Mouse (Mus musculus) midbrain, embryonic 13.5 days (tissue): ENCODE measurements around the gene Eif3l. TPM values are rescaled to one million over a fixed set of nuclear protein-coding genes. Genes with fewer than 3 reads are reported as not detected.
A peak's percentile ranks its signal among the peaks of the same experiment; 100 is the strongest.

Source experiments
- ATAC-seq: fragments of 200-750 bp; cut with Nextera tagmentation; 2 replicates; pipeline ENCODE4 v1.8.0; 2017; ENCODE audit warnings: mild to moderate bottlenecking, moderate TSS enrichment, moderate library complexity
- H3K27ac ChIP-seq: fragments of 300-500 bp; sonication (generic); 2 replicates; pipeline ENCODE4 v1.5.1; 2015; ENCODE audit warnings: inconsistent platforms, mild to moderate bottlenecking, moderate library complexity
- H3K27me3 ChIP-seq: fragments of 300-500 bp; sonication (generic); 2 replicates; pipeline ENCODE4 v1.6.1; 2015; ENCODE audit warnings: mild to moderate bottlenecking, inconsistent platforms
- H3K36me3 ChIP-seq: fragments of 300-500 bp; sonication (generic); 2 replicates; pipeline ENCODE4 v1.6.1; 2015; ENCODE audit warnings: mild to moderate bottlenecking, inconsistent platforms
- H3K4me1 ChIP-seq: fragments of 300-500 bp; sonication (generic); replicated peaks from 2 replicates; pipeline ENCODE4 v1.6.1; 2015; ENCODE audit warnings: inconsistent platforms
- H3K4me2 ChIP-seq: fragments of 300-500 bp; sonication (generic); replicated peaks from 2 replicates; pipeline ENCODE4 v1.6.1; 2015; ENCODE audit warnings: moderate library complexity, mild to moderate bottlenecking, inconsistent platforms
- H3K4me3 ChIP-seq: fragments of 300-500 bp; sonication (generic); replicated peaks from 2 replicates; pipeline ENCODE4 v1.5.1; 2015; ENCODE audit warnings: mild to moderate bottlenecking, inconsistent platforms
- H3K9ac ChIP-seq: fragments of 300-500 bp; sonication (generic); replicated peaks from 2 replicates; pipeline ENCODE4 v1.6.1; 2015; ENCODE audit warnings: mild to moderate bottlenecking, inconsistent platforms
- H3K9me3 ChIP-seq: fragments of 300-500 bp; sonication (generic); 2 replicates; pipeline ENCODE4 v1.6.1; 2016; ENCODE audit warnings: mild to moderate bottlenecking, inconsistent platforms
- WGBS: fragments of 180-500 bp; shearing (Covaris S2); methylation state at CpG from one replicate; pipeline ENCODE4 v1.1.7; 2015; 5-methylcytosine and 5-hydroxymethylcytosine counted together
- polyA plus RNA-seq: library from polyadenylated mRNA; unstranded; fragments of >200 nt; fragmentation: Nextera tagmentation; extraction: Ambion mirVana; gene quantifications from 2 replicates; pipeline ENCODE4 v1.2.1, GENCODE M21; 2015

Eif3l gene
- polyA plus RNA-seq, 1 experiment from 2014 or later = 180 TPM

GRCm38 (mm10) chr15:79098868-79099267, 23.9 kb downstream of the Eif3l start:
- Histone ChIP-seq H3K9me3 (no peaks in the 10 kb centered on the region), H3K4me2 (no peak overlapping the region), H3K4me1 (no peaks in the 10 kb centered on the region), H3K36me3 (peaks cover 28% of the 10 kb centered on the region), H3K9ac (no peak overlapping the region), H3K27me3 (no peaks in the 10 kb centered on the region), H3K27ac (no peak overlapping the region), H3K4me3 (no peak overlapping the region)
- no peak for ATAC-seq
- WGBS = 56% methylated on average over 7 of the region's 7 CpGs

DNA sequence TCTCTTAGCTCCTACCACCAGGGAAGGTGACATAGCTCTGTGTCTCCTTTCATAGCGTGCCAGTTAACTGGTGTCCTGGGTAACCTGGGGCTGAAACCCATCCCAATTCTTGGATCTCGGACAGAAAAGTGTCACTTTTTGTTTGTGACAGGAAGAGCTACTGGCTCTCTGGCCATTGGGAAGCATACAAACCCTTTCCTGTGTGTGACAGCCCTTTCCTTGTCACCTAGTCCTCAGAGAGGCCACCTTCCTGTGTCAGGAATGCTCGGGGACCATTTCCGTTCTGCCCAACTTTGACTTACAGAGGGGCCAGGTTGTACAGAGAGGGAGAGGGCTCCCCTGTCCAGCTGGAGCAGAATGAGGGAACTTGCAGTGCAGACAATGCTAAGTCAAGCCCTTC, 24.5 kb downstream of the Eif3l start:
- peaks cover 22% of the 10 kb centered on the region for H3K36me3 ChIP-seq
- no peak overlapping the region for H3K9ac ChIP-seq
- no peaks in the 10 kb centered on the region for H3K9me3 ChIP-seq
- H3K4me1 ChIP-seq = no peaks in the 10 kb centered on the region
- H3K27me3 ChIP-seq = no peaks in the 10 kb centered on the region
- H3K4me3 ChIP-seq = no peak overlapping the region
- 72% methylated on average over 4 of the region's 4 CpGs for WGBS
- no peak overlapping the region for H3K27ac ChIP-seq
- no peak for ATAC-seq
- H3K4me2 ChIP-seq = no peak overlapping the region

- no peaks in the 10 kb centered on the region for H3K27me3 ChIP-seq
- H3K27ac ChIP-seq = no peak overlapping the region
- ATAC-seq = no peak
- no peak overlapping the region for H3K4me2 ChIP-seq
- no peak overlapping the region for H3K9ac ChIP-seq
- H3K36me3 ChIP-seq = peaks cover 13% of the 10 kb centered on the region
- H3K9me3 ChIP-seq = no peaks in the 10 kb centered on the region
- H3K4me3 ChIP-seq = no peak overlapping the region
- no peaks in the 10 kb centered on the region for H3K4me1 ChIP-seq
- 69% methylated on average over 4 of the region's 4 CpGs for WGBS
Observed at GRCm38 (mm10) chr15:79100391-79100790, 25.4 kb downstream of the Eif3l start.

- no peak overlapping the region for H3K4me3 ChIP-seq
- H3K4me2 ChIP-seq = no peak overlapping the region
- no peak overlapping the region for H3K27ac ChIP-seq
- no peaks in the 10 kb centered on the region for H3K27me3 ChIP-seq
- H3K4me1 ChIP-seq = no peaks in the 10 kb centered on the region
- peaks cover 2% of the 10 kb centered on the region; the same call in 1 of the 2 replicates for H3K36me3 ChIP-seq
- no peak for ATAC-seq
- H3K9ac ChIP-seq = no peak overlapping the region
- no peaks in the 10 kb centered on the region for H3K9me3 ChIP-seq
Observed at GRCm38 (mm10) chr15:79101531-79101930, 26.6 kb downstream of the Eif3l start.

GRCm38 (mm10) chr15:79103264-79103663, 28.3 kb downstream of the Eif3l start:
- Histone ChIP-seq H3K9ac (no peak overlapping the region), H3K4me1 (peaks cover 4% of the 10 kb centered on the region), H3K9me3 (no peaks in the 10 kb centered on the region), H3K4me2 (no peak overlapping the region), H3K27me3 (peaks cover 3% of the 10 kb centered on the region; the same call in 1 of the 2 replicates), H3K4me3 (no peak overlapping the region), H3K27ac (no peak overlapping the region), H3K36me3 (no peaks in the 10 kb centered on the region)
- WGBS = 69% methylated on average over 10 of the region's 10 CpGs
- ATAC-seq = no peak

GRCm38 (mm10) chr15:79105804-79106203, 30.8 kb downstream of the Eif3l start:
- Histone ChIP-seq H3K27me3 (peaks cover 8% of the 10 kb centered on the region), H3K4me2 (no peak overlapping the region), H3K27ac (no peak overlapping the region), H3K4me1 (peaks cover 22% of the 10 kb centered on the region), H3K9me3 (no peaks in the 10 kb centered on the region), H3K4me3 (no peak overlapping the region), H3K36me3 (no peaks in the 10 kb centered on the region), H3K9ac (no peak overlapping the region)
- no peak for ATAC-seq
- WGBS = 71% methylated on average over 2 of the region's 2 CpGs

DNA sequence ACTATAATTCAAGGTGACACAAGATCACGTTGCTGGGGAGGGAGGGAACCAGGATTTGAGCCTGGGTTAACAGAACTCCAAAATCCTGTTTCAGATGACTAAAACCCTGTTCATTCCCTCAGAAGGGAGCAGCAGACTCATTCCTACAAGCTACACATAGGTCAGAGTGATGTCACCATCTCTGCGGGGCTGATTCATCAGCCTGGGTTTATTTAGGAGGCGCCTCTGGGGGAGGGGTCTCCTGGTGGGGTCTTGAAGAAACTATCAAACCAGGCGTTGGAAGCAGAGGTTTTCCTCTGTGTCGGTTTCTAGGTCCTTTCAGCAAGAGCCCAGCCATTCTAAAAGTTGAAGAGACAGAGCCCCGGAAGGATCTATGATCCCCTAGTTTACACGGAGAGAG, 33.0 kb downstream of the Eif3l start:
- H3K4me2 ChIP-seq = peak overlapping the region; percentile 96
- H3K27me3 ChIP-seq = peaks cover 10% of the 10 kb centered on the region
- peak overlapping the region; percentile 88 for H3K4me3 ChIP-seq
- no peak overlapping the region; the same call in 1 of the 2 replicates for H3K27ac ChIP-seq
- H3K4me1 ChIP-seq = peaks cover 33% of the 10 kb centered on the region
- no peak overlapping the region for H3K9ac ChIP-seq
- H3K36me3 ChIP-seq = peaks cover 4% of the 10 kb centered on the region; the same call in 1 of the 2 replicates
- ATAC-seq = no peak
- no peaks in the 10 kb centered on the region for H3K9me3 ChIP-seq
- 25% methylated on average over 7 of the region's 7 CpGs for WGBS

DNA sequence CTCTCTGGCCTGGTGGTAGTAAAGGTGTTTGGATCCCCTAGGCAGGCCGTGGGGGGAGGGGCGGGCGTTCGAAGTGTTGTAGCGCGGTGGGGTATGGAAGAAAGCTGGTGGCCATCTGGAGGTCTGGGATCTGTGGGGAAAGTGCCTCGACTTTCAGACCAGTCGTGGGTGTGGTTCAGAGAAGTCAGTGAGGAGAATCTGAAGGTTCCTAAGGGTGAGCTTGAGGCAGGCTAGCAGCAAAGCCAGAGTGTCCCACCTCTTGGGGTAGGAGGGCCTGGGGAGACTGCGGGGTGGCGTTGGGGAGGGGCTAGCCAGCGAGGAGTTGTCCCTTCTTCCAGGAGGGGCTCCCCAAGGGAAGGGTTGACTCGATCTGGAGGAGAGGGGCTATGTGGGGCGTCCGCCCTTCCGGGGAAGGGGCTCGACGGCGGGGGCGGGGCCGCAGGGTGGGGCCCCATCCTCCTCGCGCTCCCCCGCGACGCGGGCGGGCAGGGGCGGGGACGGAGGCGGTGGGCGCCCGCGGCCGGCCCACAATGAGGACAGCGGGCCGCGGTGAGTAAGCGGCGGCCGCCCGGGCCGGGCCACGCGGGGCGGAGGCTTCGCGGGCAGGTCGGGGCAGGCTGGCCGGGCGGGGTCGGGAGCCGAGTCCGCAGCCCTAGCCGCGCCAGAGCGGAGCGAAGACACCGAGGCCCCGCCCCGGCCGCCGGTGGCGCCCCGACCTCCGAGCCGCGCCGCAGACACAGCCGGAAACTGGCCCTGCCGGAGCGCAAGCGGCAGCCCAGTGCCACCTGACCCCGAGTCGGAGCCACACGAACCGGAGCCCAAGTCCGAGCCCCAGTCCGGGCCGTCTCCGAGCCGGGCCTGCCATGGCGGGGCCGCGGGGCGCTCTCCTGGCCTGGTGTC, 33.7 kb downstream of the Eif3l start, which contains the start of gene Micall1:
TSS of gene Micall1 (plus strand) at position 478 of the 900 bp plus-strand sequence.
- ATAC-seq = peak; percentile 84
- no peaks in the 10 kb centered on the region for H3K9me3 ChIP-seq
- H3K4me2 ChIP-seq = peak within 1 kb of the TSS; percentile 96
- H3K9ac ChIP-seq = peak within 1 kb of the TSS; percentile 89
- peaks cover 6% of the 10 kb centered on the region; the same call in 1 of the 2 replicates for H3K36me3 ChIP-seq
- peaks cover 10% of the 10 kb centered on the region for H3K27me3 ChIP-seq
- peak within 1 kb of the TSS; percentile 88 for H3K4me3 ChIP-seq
- under 1% methylated on average over 80 of the region's 85 CpGs for WGBS
- peaks cover 33% of the 10 kb centered on the region for H3K4me1 ChIP-seq
- H3K27ac ChIP-seq = peak within 1 kb of the TSS; percentile 56

- H3K4me1 ChIP-seq = peaks cover 33% of the 10 kb centered on the region
- under 1% methylated on average over 40 of the region's 46 CpGs for WGBS
- H3K27ac ChIP-seq = peak overlapping the region; percentile 56
- H3K9ac ChIP-seq = peak overlapping the region; percentile 89
- H3K36me3 ChIP-seq = peaks cover 6% of the 10 kb centered on the region
- ATAC-seq = peak; percentile 74
- H3K4me3 ChIP-seq = peak overlapping the region; percentile 88
- H3K4me2 ChIP-seq = peak overlapping the region; percentile 96
- no peaks in the 10 kb centered on the region for H3K9me3 ChIP-seq
- peaks cover 10% of the 10 kb centered on the region for H3K27me3 ChIP-seq
Observed at GRCm38 (mm10) chr15:79109321-79109934, 34.4 kb downstream of the Eif3l start.

DNA sequence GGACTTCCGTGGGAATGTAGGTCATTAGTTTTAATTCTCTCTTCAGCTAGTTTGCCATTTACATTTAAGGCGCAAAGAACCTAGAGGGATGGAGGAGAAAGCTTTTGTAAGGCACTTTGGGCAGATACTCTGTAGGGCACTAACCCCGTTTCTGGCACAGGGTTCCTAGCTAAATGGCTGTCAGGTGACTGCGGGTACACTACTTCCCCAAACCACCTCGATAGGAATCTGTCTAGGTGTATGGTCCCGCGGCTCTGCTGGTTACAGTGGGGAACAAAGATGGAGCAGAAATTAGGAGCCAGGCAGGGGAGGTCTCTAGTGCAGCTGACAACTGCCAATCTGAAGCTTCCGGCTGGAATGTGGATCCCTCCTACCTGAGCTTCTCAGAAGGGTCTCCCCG, 35.1 kb downstream of the Eif3l start:
- peak overlapping the region; percentile 89 for H3K9ac ChIP-seq
- peak overlapping the region; percentile 88 for H3K4me3 ChIP-seq
- ATAC-seq = no peak
- peaks cover 12% of the 10 kb centered on the region for H3K36me3 ChIP-seq
- peaks cover 33% of the 10 kb centered on the region for H3K4me1 ChIP-seq
- peaks cover 10% of the 10 kb centered on the region for H3K27me3 ChIP-seq
- H3K4me2 ChIP-seq = peak overlapping the region; percentile 96
- 22% methylated on average over 9 of the region's 9 CpGs for WGBS
- H3K27ac ChIP-seq = no peak overlapping the region
- no peaks in the 10 kb centered on the region for H3K9me3 ChIP-seq

- Histone ChIP-seq H3K36me3 (peaks cover 17% of the 10 kb centered on the region), H3K27ac (no peak overlapping the region), H3K4me3 (peak overlapping the region; percentile 88), H3K9ac (peak overlapping the region; percentile 89; the same call in 1 of the 2 replicates), H3K4me2 (peak overlapping the region; percentile 96), H3K9me3 (no peaks in the 10 kb centered on the region), H3K27me3 (peaks cover 10% of the 10 kb centered on the region), H3K4me1 (peaks cover 33% of the 10 kb centered on the region)
- 71% methylated on average over 2 of the region's 2 CpGs for WGBS
- no peak for ATAC-seq
Observed at GRCm38 (mm10) chr15:79110528-79110927, 35.5 kb downstream of the Eif3l start.

DNA sequence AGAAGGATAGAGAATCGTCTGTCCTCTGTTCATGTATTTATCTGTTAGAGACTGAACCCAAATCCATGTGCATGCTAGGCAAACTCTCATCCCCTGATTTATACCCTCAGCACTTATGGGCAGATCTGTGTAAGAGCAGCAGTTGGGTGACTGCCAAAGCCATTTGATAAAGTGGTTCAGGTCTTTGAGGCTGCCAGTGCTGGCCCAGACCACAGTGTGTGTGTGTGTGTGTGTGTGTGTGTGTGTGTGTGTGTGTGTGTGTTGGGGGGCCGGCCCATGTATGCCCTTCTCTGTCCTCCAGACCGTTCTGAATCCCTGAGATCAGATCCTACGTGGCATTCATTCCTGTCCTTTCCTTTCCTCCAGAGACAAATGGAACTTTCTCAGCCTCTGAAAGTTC, 36.8 kb downstream of the Eif3l start:
- Histone ChIP-seq H3K9ac (no peak overlapping the region), H3K4me2 (no peak overlapping the region), H3K36me3 (peaks cover 24% of the 10 kb centered on the region), H3K9me3 (no peaks in the 10 kb centered on the region), H3K27me3 (peaks cover 8% of the 10 kb centered on the region), H3K4me3 (no peak overlapping the region), H3K27ac (no peak overlapping the region), H3K4me1 (peaks cover 33% of the 10 kb centered on the region)
- no peak for ATAC-seq
- 90% methylated on average over 4 of the region's 4 CpGs for WGBS
